Mouse (Mus musculus) liver (tissue): Measurements from ENCODE around the gene Vezt.

ENCODE experiments used
- DNase-seq: peaks from one replicate; pipeline ENCODE4 v3.0.0-alpha.2; 2020; ENCODE audit warnings: mixed read lengths

The Vezt gene

GRCm38 (mm10) chr10:94035658-94036374 is at the start of gene Vezt, which contains the start of gene Fgd6:
Vezt (minus strand) TSS chr10:94035817.
Fgd6 (plus strand) TSS chr10:94036001.
- peak; percentile 100 for DNase-seq

GRCm38 (mm10) chr10:94082040-94082734 is 46.6 kb upstream of the Vezt start:
- no peak for DNase-seq

- DNase-seq, result no peak
Measured at GRCm38 (mm10) chr10:94080740-94081139, 45.1 kb upstream of the Vezt start.

GRCm38 (mm10) chr10:94076966-94077825 is 41.6 kb upstream of the Vezt start:
- DNase-seq, result no peak

GRCm38 (mm10) chr10:94072916-94073465 is 37.4 kb upstream of the Vezt start:
- peak; percentile 52 for DNase-seq

- DNase-seq, result peak; percentile 71
Measured at GRCm38 (mm10) chr10:94072261-94072915, 36.8 kb upstream of the Vezt start.

GRCm38 (mm10) chr10:94071641-94072040 is 36.0 kb upstream of the Vezt start:
- no peak for DNase-seq

- DNase-seq, result peak; percentile 18
Measured at GRCm38 (mm10) chr10:94068701-94069100, 33.1 kb upstream of the Vezt start.

- no peak for DNase-seq
Measured at GRCm38 (mm10) chr10:94066896-94067295, 31.3 kb upstream of the Vezt start.

GRCm38 (mm10) chr10:94062357-94062756 is 26.7 kb upstream of the Vezt start:
- DNase-seq, result no peak

- DNase-seq, result no peak
Measured at GRCm38 (mm10) chr10:94060190-94060589, 24.6 kb upstream of the Vezt start.

GRCm38 (mm10) chr10:94059618-94060055 is 24.0 kb upstream of the Vezt start:
- peak; percentile 30 for DNase-seq

- no peak for DNase-seq
Measured at GRCm38 (mm10) chr10:94056487-94056886, 20.9 kb upstream of the Vezt start.

- no peak for DNase-seq
Measured at GRCm38 (mm10) chr10:94050736-94051135, 15.1 kb upstream of the Vezt start.

- DNase-seq, result peak; percentile 36
Measured at GRCm38 (mm10) chr10:94049121-94049520, 13.5 kb upstream of the Vezt start.

- DNase-seq, result peak; percentile 89
Measured at GRCm38 (mm10) chr10:94047845-94048559, 12.4 kb upstream of the Vezt start.

- no peak for DNase-seq
Measured at GRCm38 (mm10) chr10:94047024-94047423, 11.4 kb upstream of the Vezt start.

- DNase-seq, result no peak
Measured at GRCm38 (mm10) chr10:94045301-94045700, 9.7 kb upstream of the Vezt start.

GRCm38 (mm10) chr10:94043908-94044307 is 8.3 kb upstream of the Vezt start:
- no peak for DNase-seq

GRCm38 (mm10) chr10:94038366-94039260 is 3.0 kb upstream of the Vezt start:
- DNase-seq, result no peak

GRCm38 (mm10) chr10:94037596-94037995 is 2.0 kb upstream of the Vezt start:
- DNase-seq, result no peak
